Mouse (Mus musculus) CD4-positive, CD25-positive, alpha-beta regulatory T cell, adult 4 months (primary cell): ENCODE measurements around the gene Acp1. TPM values are rescaled to one million over a fixed set of nuclear protein-coding genes. Genes with fewer than 3 reads are reported as not detected.

Source experiments
- ATAC-seq: one replicate; pipeline ENCODE4 v1.8.0; 2017
- polyA plus RNA-seq, 2 experiments: library from polyadenylated mRNA; unstranded; fragments of 100-300 nt; shearing (Covaris generic); gene quantifications; one replicate each; pipeline ENCODE4 v1.2.1; 2017

Acp1 gene
- polyA plus RNA-seq, 2 experiments from 2014 or later: 86.1 to 104 TPM

DNA sequence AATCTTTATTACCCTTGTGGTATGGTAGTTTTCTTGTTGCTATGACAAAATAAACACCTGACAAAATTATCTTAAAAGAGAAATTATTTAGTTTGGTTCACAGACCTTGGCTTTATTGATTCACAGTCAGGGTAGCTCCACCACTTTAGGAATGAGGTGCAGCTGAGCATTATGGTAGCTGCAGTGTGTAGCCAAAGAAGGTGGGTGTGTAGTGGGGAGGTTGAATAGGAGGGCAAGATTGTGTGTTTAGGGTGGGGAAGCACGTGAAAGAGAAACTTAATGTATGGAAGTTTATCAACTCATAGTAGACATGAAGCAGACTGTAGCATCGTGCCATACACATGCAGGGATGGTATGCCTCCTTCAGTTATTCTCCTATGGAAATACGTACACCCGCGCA lies 55.2 kb downstream of the Acp1 start:
- ATAC-seq: no peak

DNA sequence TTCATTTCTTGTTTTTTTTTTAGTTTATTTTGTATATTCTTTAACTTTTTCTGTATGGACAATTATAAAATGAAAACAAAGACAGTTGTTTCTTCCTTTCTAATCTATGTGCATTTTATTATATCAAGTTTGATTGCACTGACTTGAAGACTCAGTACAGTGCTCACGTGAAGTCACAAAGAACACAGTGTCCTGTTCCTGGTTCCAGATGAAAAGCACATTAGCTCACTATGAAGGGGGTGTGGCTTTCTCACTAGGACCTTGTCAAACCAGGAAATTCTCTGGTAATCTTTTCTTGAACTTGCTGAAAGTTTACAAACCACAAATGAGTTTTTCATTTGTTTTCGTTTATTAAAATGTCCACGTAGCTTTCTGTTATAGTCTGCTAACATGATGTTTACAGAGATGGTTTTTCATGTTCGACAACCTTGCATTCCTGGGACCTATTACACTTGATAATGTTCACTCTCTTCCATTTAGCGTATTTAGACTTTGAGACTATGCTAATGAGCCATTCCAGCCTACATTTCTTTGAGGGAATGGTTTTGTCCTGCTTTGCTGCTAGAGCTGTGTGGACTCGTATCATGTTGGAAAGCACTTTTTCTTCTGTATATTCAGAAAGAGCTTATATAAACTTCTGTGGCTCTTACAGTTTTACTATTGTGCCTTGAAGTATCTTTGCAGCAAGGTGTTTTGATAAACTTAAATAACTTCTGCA lies 55.8 kb downstream of the Acp1 start:
- no peak for ATAC-seq

DNA sequence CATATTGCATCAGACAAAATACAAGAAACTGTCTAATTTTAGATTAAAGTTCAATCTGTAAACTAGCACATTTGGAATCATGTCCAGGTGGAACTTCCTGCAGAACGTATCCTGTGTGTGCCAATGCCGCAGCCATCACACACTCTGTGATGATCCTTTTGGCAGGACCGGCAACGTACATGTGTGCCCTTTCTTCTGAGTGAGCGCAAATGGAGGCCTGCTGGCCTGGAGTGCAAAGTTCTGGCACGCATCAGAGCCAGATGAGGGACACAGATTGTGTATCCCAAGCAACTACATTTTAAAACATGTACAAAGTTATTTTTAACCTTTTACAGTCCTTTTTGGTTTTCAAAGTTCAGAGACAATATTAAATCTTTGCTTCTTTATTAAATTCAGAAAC lies 59.5 kb downstream of the Acp1 start:
- no peak for ATAC-seq

DNA sequence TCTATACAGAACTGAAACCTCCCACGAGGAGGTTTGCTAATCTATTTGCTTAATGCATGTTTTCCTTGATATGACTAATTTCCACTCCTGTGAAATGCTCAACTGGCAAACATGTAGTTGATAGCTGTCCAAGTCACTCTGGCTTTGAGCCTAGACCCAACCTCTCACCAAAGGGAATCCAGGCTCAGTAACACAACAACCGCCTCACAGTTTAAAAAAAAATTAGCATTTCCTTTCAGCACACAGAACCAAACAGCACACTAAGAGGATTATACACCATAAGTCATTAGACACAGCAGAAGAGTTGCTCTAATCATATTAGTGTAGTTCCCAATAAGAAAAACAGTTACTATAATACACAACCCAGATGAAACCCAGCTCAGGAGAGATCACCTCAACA lies 60.5 kb downstream of the Acp1 start:
- ATAC-seq: no peak

DNA sequence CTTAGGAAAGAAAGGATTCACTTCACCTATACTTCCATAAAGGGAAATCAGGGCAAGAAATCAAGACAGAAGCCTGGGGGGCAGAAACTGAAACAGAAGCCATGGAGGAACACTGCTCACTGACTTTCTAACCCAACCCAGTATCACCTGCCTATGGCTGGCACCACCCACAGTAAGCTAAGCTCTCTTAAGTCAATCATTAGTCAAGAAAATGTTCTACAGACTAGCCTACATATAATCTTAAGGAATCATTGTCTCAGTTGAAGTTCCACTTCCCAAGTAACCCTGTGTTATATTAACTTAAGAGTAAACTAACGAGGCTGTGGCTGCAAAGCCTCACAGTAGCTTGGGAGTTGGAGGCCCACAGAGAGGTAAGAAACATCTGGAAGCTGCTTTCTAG lies 62.9 kb downstream of the Acp1 start:
- no peak for ATAC-seq

Other genes starting within 250 kb of the Acp1 start
- not detected for gene Alkal2, start 27.3 kb downstream of the Acp1 start, polyA plus RNA-seq
- 1 to 10 TPM; 1.0 to 1.4 TPM for gene Sh3yl1, start 79 bp upstream of the Acp1 start, polyA plus RNA-seq
- under 1 TPM in 1 of 2 experiments, not detected in 1; 0.11 TPM for gene Fam110c, start 162.3 kb upstream of the Acp1 start, polyA plus RNA-seq